In the genomic region with DNA sequence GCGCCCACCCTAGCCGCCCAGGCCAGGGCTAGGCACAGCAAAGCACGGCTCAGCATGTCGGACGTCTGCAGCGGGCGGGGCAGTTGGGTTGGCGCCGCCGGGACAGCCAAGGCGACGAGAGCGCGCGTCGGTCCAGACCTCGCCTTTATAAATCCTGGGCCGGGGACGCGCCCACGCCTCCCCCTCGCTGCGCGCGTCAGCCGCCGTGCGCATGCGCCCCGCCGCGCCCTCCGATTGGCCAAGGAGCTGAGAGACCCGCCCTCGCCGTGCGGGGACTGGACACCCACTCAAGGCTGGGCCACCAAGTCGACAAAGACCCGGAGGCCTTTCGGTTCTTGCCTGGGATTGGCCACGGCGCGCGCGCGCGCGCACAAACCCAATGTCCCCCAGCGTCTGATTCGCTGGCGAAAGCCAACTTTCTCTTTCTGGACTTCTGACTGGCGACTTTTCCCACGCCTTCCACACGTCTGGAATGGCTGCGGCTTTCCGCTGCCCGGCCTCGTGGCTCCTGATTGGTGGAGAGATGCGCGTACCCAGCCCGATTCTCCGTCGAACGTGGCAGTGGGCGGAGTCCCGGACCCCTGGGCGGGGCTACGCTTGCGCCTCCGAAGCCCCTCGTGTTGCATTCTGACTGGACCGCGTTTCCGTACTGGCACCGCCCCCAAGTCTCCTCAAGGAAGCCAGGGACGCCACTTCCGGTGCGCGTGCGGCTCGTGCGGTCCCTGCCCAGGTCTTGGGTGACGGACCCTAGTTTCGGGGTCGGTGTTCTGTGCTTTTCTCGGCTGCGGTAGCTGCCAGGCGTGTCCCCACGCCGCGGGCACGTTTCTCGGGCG, we compare ENCODE assay signal across 8 mouse cellular contexts. TPM values are rescaled to one million over a fixed set of nuclear protein-coding genes. Genes with fewer than 3 reads are reported as not detected.
DNase-seq lines count a peak whose midpoint lies in the region; ATAC-seq and TF ChIP-seq lines count a peak whose summit lies in the region.

Gene P4hb (minus strand): TSS at position 502 of the 833 bp plus-strand sequence.

- peak within 1 kb of the TSS; percentile 91 for H3K27ac ChIP-seq in forebrain, embryonic 16.5 days (ENCODE audit: low read length)
- peak within 1 kb of the TSS; percentile 93 for H3K27ac ChIP-seq in layer of hippocampus, adult 2 months
- peak within 1 kb of the TSS; percentile 96 for H3K27ac ChIP-seq in lung, embryonic 14.5 days (ENCODE audit: low read depth)
- H3K27ac ChIP-seq in olfactory bulb, adult 2 months (ENCODE audit: insufficient read depth, low read depth, low read length) = peak within 1 kb of the TSS; percentile 88
- H3K27ac ChIP-seq in thymus, adult 2 months (ENCODE audit: control insufficient read depth, insufficient read depth, low read length) = peak within 1 kb of the TSS; percentile 38

- TF ChIP-seq POLR2A in olfactory bulb, adult 2 months (IDR thresholded peaks at IDR 0.05; ENCODE audit: insufficient read depth, low read depth, low read length) = peak; percentile 92
- TF ChIP-seq POLR2A in thymus, adult 2 months (IDR thresholded peaks at IDR 0.05; ENCODE audit: control insufficient read depth, extremely low read depth, insufficient read depth, low read length, poor library complexity) = peak; percentile 65

- H3K4me1 ChIP-seq in G1E (ENCODE audit: insufficient read depth, low read depth, low read length) = peaks cover 65% of the 10 kb centered on the region
- H3K4me1 ChIP-seq in forebrain, embryonic 16.5 days (replicated peaks; ENCODE audit: control insufficient read depth, insufficient read depth, low read length) = peaks cover 19% of the 10 kb centered on the region
- H3K4me1 ChIP-seq in lung, embryonic 14.5 days (ENCODE audit: insufficient read depth) = 0 out of 2 replicates have a peak, but pooled peaks cover 11% of the 10 kb centered on the region
- H3K4me1 ChIP-seq in olfactory bulb, adult 2 months (ENCODE audit: control insufficient read depth, insufficient read depth, low read length) = peaks cover 3% of the 10 kb centered on the region; the same call in 1 of the 2 replicates
- peaks cover 7% of the 10 kb centered on the region for H3K4me1 ChIP-seq in thymus, adult 2 months (replicated peaks; ENCODE audit: control insufficient read depth, insufficient read depth, low read length)

- peak; percentile 100 for DNase-seq in G1E (ENCODE audit: low spot score)
- peak; percentile 100 for DNase-seq in cerebellum, adult 18-20 months
- DNase-seq in heart, postnatal 36 days = peak; percentile 99
- DNase-seq in layer of hippocampus, adult 2 months (ENCODE audit: low spot score in 2 of 2) = peak; percentile 99 to 100
- DNase-seq in lung, embryonic 14.5 days = peak; percentile 100
- DNase-seq in thymus, adult 2 months = peak; percentile 99

- no peaks in the 10 kb centered on the region for H3K9me3 ChIP-seq in G1E (replicated peaks)
- H3K9me3 ChIP-seq in forebrain, embryonic 16.5 days (ENCODE audit: control insufficient read depth, low read length) = no peaks in the 10 kb centered on the region
- H3K9me3 ChIP-seq in lung, embryonic 14.5 days (ENCODE audit: low read depth, low read length) = no peaks in the 10 kb centered on the region

- under 1% methylated on average over 88 of the region's 94 CpGs for WGBS in forebrain, embryonic 16.5 days
- WGBS in lung, embryonic 14.5 days = under 1% methylated on average over 93 of the region's 94 CpGs
- WGBS in olfactory bulb, adult 2 months = under 1% methylated on average over 93 of the region's 94 CpGs
- under 1% methylated on average over 94 of the region's 94 CpGs for WGBS in thymus, adult 2 months

- H3K4me3 ChIP-seq in G1E (ENCODE audit: low read depth, low read length) = peak within 1 kb of the TSS; percentile 97
- peak within 1 kb of the TSS; percentile 97 for H3K4me3 ChIP-seq in forebrain, embryonic 16.5 days (replicated peaks; ENCODE audit: low read length)
- peak within 1 kb of the TSS; percentile 97 for H3K4me3 ChIP-seq in layer of hippocampus, adult 2 months
- peak within 1 kb of the TSS; percentile 97 for H3K4me3 ChIP-seq in lung, embryonic 14.5 days (ENCODE audit: low read depth, low read length)
- H3K4me3 ChIP-seq in olfactory bulb, adult 2 months (ENCODE audit: insufficient read depth, low read depth, low read length) = peak within 1 kb of the TSS; percentile 85
- H3K4me3 ChIP-seq in thymus, adult 2 months (ENCODE audit: control insufficient read depth, insufficient read depth, low read length) = peak within 1 kb of the TSS; percentile 73

- TF ChIP-seq CTCF in G1E (IDR thresholded peaks at IDR 0.05; ENCODE audit: low read depth, low read length) = no peak
- no peak for TF ChIP-seq CTCF in layer of hippocampus, adult 2 months (conservative IDR thresholded peaks at IDR 0.05)
- TF ChIP-seq CTCF in lung, embryonic 14.5 days (IDR thresholded peaks at IDR 0.05; ENCODE audit: low read depth) = no peak
- no peak for TF ChIP-seq CTCF in olfactory bulb, adult 2 months (IDR thresholded peaks at IDR 0.05; ENCODE audit: insufficient read depth, low read depth, low read length)
- TF ChIP-seq CTCF in thymus, adult 2 months (IDR thresholded peaks at IDR 0.05; ENCODE audit: borderline replicate concordance, control insufficient read depth, extremely low read depth, insufficient read depth, low read length, poor library complexity) = peak; percentile 58

- H3K4me2 ChIP-seq in forebrain, embryonic 16.5 days (ENCODE audit: low read length) = peak within 1 kb of the TSS; percentile 82
- peak within 1 kb of the TSS; percentile 90 for H3K4me2 ChIP-seq in lung, embryonic 14.5 days

- no peaks in the 10 kb centered on the region for H3K27me3 ChIP-seq in G1E (ENCODE audit: insufficient read depth, low read length)
- H3K27me3 ChIP-seq in forebrain, embryonic 16.5 days (replicated peaks; ENCODE audit: control insufficient read depth, insufficient read depth, low read length) = no peaks in the 10 kb centered on the region
- H3K27me3 ChIP-seq in lung, embryonic 14.5 days (ENCODE audit: insufficient read depth, low read length) = no peaks in the 10 kb centered on the region
- no peaks in the 10 kb centered on the region for H3K27me3 ChIP-seq in thymus, adult 2 months (ENCODE audit: control insufficient read depth, insufficient read depth, low read length)

- H3K36me3 ChIP-seq in G1E (replicated peaks) = peaks cover 63% of the 10 kb centered on the region
- peaks cover 14% of the 10 kb centered on the region; the same call in 1 of the 2 replicates for H3K36me3 ChIP-seq in forebrain, embryonic 16.5 days (ENCODE audit: control insufficient read depth, insufficient read depth)
- H3K36me3 ChIP-seq in lung, embryonic 14.5 days (ENCODE audit: insufficient read depth) = peaks cover 46% of the 10 kb centered on the region
- peaks cover 12% of the 10 kb centered on the region; the same call in 1 of the 2 replicates for H3K36me3 ChIP-seq in thymus, adult 2 months (ENCODE audit: control insufficient read depth, insufficient read depth, low read length)

- intact Hi-C loops in heart, postnatal 36 days (cut with DNase I) = loop anchor here (1.0 kb wide), 1 partner anchor 8 kb away; the partner anchor contains the start of gene Arhgdia

- H3K9ac ChIP-seq in forebrain, embryonic 16.5 days (replicated peaks; ENCODE audit: low read depth, low read length) = peak within 1 kb of the TSS; percentile 90
- H3K9ac ChIP-seq in lung, embryonic 14.5 days = peak within 1 kb of the TSS; percentile 95

- peak; percentile 88 for ATAC-seq in G1E (ENCODE audit: extremely low read depth, insufficient number of reproducible peaks, low FRiP score, poor library complexity, severe bottlenecking)
- ATAC-seq in forebrain, embryonic 16.5 days = peak; percentile 96
- ATAC-seq in lung, embryonic 14.5 days (ENCODE audit: insufficient read depth) = peak; percentile 96

RNA-seq across cellular contexts. Expression of gene P4hb, which starts in this region (rescaled TPM):
- 268 and 289 TPM in 2 replicates for total RNA-seq in G1E (2014; fragmentation: Nextera tagmentation)
- 411 and 414 TPM in 2 replicates for total RNA-seq in G1E (2017)
- 516 and 719 TPM in 2 replicates for polyA plus RNA-seq in G1E (2012)
- 238 and 265 TPM in 2 replicates for polyA plus RNA-seq in forebrain, embryonic 16.5 days (2015; fragmentation: Nextera tagmentation; extraction: Ambion mirVana)
- 100 to 1,000 TPM; 252 to 258 TPM for total RNA-seq in heart, postnatal 36 days (2021)
- total RNA-seq in layer of hippocampus, adult 2 months (2021) = 100 to 1,000 TPM; 106 to 118 TPM
- polyA plus RNA-seq in lung, embryonic 14.5 days (2014; fragmentation: Nextera tagmentation; extraction: Ambion mirVana) = 872 and 897 TPM in 2 replicates
- 309 TPM in 1 of 2 replicates, not detected in the other for polyA plus RNA-seq in olfactory bulb, adult 2 months (2012; ENCODE audit: insufficient read depth, insufficient read length, low replicate concordance, missing spikeins)
- 125 and 139 TPM in 2 replicates for polyA plus RNA-seq in thymus, adult 2 months (2012; rRNA removed)

Comparison
In these comparisons a context has a peak if more than half of its experiments do, and no peak if none do; other contexts are left out.
1. Peak in every context shown above with its lines: DNase-seq, ATAC-seq, H3K4me3 ChIP-seq and H3K27ac ChIP-seq.
2. H3K27ac ChIP-seq: peak in every context shown above with its lines; median percentile 96 in lung, embryonic 14.5 days; 93 in layer of hippocampus, adult 2 months; 91 in forebrain, embryonic 16.5 days; 88 in olfactory bulb, adult 2 months; 38 in thymus, adult 2 months.